Mouse (Mus musculus) CH12.LX (cell line): ENCODE results near the gene Rtn4rl1. TPM values are rescaled to one million over a fixed set of nuclear protein-coding genes. Genes with fewer than 3 reads are reported as not detected.

Experiments used
- DNase-seq: peaks from one replicate; pipeline ENCODE4 v3.0.0-alpha.2; 2013; ENCODE audit errors: extremely low read depth
- H3K27ac ChIP-seq: 2 replicates; pipeline ENCODE4 v1.5.1; 2012; ENCODE audit warnings: low read depth, mild to moderate bottlenecking, control low read depth, moderate library complexity; ENCODE audit not compliant: insufficient read depth
- H3K27me3 ChIP-seq: replicated peaks from 2 replicates; pipeline ENCODE3; 2012; ENCODE audit warnings: inconsistent platforms
- H3K36me3 ChIP-seq, 2 experiments: replicated peaks in 1 of 2; 2 replicates each; pipeline versions ENCODE3 to v1.6.1; 2012; ENCODE audit warnings: inconsistent platforms in 1 of 2, low read length in 1 of 2, mild to moderate bottlenecking in 1 of 2, mixed read lengths in 1 of 2, moderate library complexity in 1 of 2; ENCODE audit not compliant: control insufficient read depth in 1 of 2, insufficient read depth in 1 of 2
- H3K4me1 ChIP-seq, 2 experiments: 2 replicates each; pipeline ENCODE4 v1.6.1; 2012; ENCODE audit warnings: inconsistent platforms in 1 of 2, moderate library complexity in 1 of 2; ENCODE audit not compliant: insufficient read depth in 2 of 2, control insufficient read depth in 1 of 2
- H3K4me2 ChIP-seq: 2 replicates; pipeline ENCODE4 v1.6.1; 2012; ENCODE audit warnings: low read depth, mild to moderate bottlenecking, control low read depth; ENCODE audit not compliant: poor library complexity, insufficient read depth, severe bottlenecking
- H3K4me3 ChIP-seq, 3 experiments: fragments of 150-350 bp in 1 of 3; sonication (generic) in 1 of 3; replicated peaks in 1 of 3; 2 replicates each; pipeline versions ENCODE3 to v1.5.1; 2011 to 2012; ENCODE audit warnings: low read depth in 2 of 3, low read length in 2 of 3, mild to moderate bottlenecking in 2 of 3, moderate library complexity in 2 of 3, control low read depth in 1 of 3, improper control_type of control experiment in 1 of 3, inconsistent platforms in 1 of 3, mixed read lengths in 1 of 3; ENCODE audit not compliant: poor library complexity in 1 of 3
- H3K79me2 ChIP-seq: replicated peaks from 2 replicates; pipeline ENCODE4 v1.6.1; 2012; ENCODE audit warnings: mild to moderate bottlenecking, moderate library complexity; ENCODE audit not compliant: control insufficient read depth, poor library complexity, insufficient read depth, severe bottlenecking; ENCODE audit errors: extremely low read depth
- H3K9ac ChIP-seq: 2 replicates; pipeline ENCODE4 v1.6.1; 2012; ENCODE audit warnings: low read depth, mild to moderate bottlenecking, control low read depth, moderate library complexity; ENCODE audit not compliant: insufficient read depth
- H3K9me3 ChIP-seq: replicated peaks from 2 replicates; pipeline ENCODE3; 2012; ENCODE audit warnings: low read length, inconsistent platforms, mixed read lengths
- CHD2 ChIP-seq: IDR thresholded peaks from 2 replicates; pipeline ENCODE4 v1.6.1; 2011; ENCODE audit warnings: low read length, improper control_type of control experiment
- CTCF ChIP-seq, 2 experiments: IDR thresholded peaks in 1 of 2; conservative IDR thresholded peaks in 1 of 2; 2 replicates each; pipeline ENCODE4 v1.5.1; 2011 to 2012; ENCODE audit warnings: low read depth in 2 of 2, low read length in 2 of 2, improper control_type of control experiment in 1 of 2, inconsistent platforms in 1 of 2, mild to moderate bottlenecking in 1 of 2, moderate library complexity in 1 of 2
- ELF1 ChIP-seq: IDR thresholded peaks from 2 replicates; pipeline ENCODE4 v1.6.1; 2014; ENCODE audit warnings: low read depth, mild to moderate bottlenecking, inconsistent platforms, low read length, improper control_type of control experiment
- GABPA ChIP-seq: IDR thresholded peaks from 2 replicates; pipeline ENCODE4 v1.6.1; 2012; ENCODE audit warnings: low read depth, low read length, improper control_type of control experiment, inconsistent platforms; ENCODE audit not compliant: insufficient replicate concordance
- IRF4 ChIP-seq: IDR thresholded peaks from 2 replicates; pipeline ENCODE4 v1.6.1; 2014; ENCODE audit warnings: low read depth, mild to moderate bottlenecking, inconsistent platforms, low read length, improper control_type of control experiment
- MEF2A ChIP-seq: IDR thresholded peaks from 2 replicates; pipeline ENCODE4 v1.6.1; 2014; ENCODE audit warnings: low read depth, mild to moderate bottlenecking, inconsistent platforms, low read length, improper control_type of control experiment, borderline replicate concordance
- MXI1 ChIP-seq: IDR thresholded peaks from 2 replicates; pipeline ENCODE4 v1.6.1; 2011; ENCODE audit warnings: mild to moderate bottlenecking, low read depth, low read length, improper control_type of control experiment
- PAX5 ChIP-seq: IDR thresholded peaks from 2 replicates; pipeline ENCODE4 v1.6.1; 2012; ENCODE audit warnings: low read length, inconsistent platforms, mixed read lengths
- POLR2AphosphoS2 ChIP-seq: IDR thresholded peaks from 2 replicates; pipeline ENCODE4 v1.6.1; 2011; ENCODE audit warnings: low read depth, low read length, improper control_type of control experiment
- RAD21 ChIP-seq: IDR thresholded peaks from 2 replicates; pipeline ENCODE4 v1.6.1; 2011; ENCODE audit warnings: low read depth, mild to moderate bottlenecking, low read length, improper control_type of control experiment, moderate library complexity
- RCOR1 ChIP-seq: conservative IDR thresholded peaks from 2 replicates; pipeline ENCODE4 v1.6.1; 2012; ENCODE audit warnings: low read depth, mild to moderate bottlenecking, inconsistent platforms, low read length, improper control_type of control experiment
- SMC3 ChIP-seq: IDR thresholded peaks from 2 replicates; pipeline ENCODE4 v1.6.1; 2011; ENCODE audit warnings: low read depth, low read length, improper control_type of control experiment
- UBTF ChIP-seq: IDR thresholded peaks from 2 replicates; pipeline ENCODE4 v1.6.1; 2012; ENCODE audit warnings: low read depth, mild to moderate bottlenecking, inconsistent platforms, low read length, improper control_type of control experiment, moderate library complexity
- USF2 ChIP-seq: conservative IDR thresholded peaks from 2 replicates; pipeline ENCODE4 v1.6.1; 2011; ENCODE audit warnings: low read depth, low read length, improper control_type of control experiment
- ZC3H11A ChIP-seq: IDR thresholded peaks from 2 replicates; pipeline ENCODE4 v1.6.1; 2012; ENCODE audit warnings: low read depth, mild to moderate bottlenecking, inconsistent platforms, low read length, improper control_type of control experiment
- dilution Hi-C: fragments of 300-500 bp; cut with MboI; formaldehyde crosslinking; loops from 2 replicates; pipeline ENCODE4 v1.14.3; 2020; ENCODE audit warnings: low sequenced_read_pairs; ENCODE audit not compliant: extremely low pct_unique_long_range_greater_than_20kb, extremely low pct_ligation_motif_present
- in situ Hi-C: fragments of 300-500 bp; cut with MboI; formaldehyde crosslinking; loops from 3 replicates; pipeline ENCODE4 v1.14.3; 2019; ENCODE audit warnings: low sequenced_read_pairs, low pct_ligation_motif_present, low pct_unique_long_range_greater_than_20kb, mixed read lengths
- polyA plus RNA-seq: library from polyadenylated mRNA; unstranded; fragments of >175 nt; gene quantifications from 2 replicates; pipeline ENCODE4 v1.2.1, GENCODE M21; 2012; ENCODE audit warnings: low read depth; ENCODE audit not compliant: insufficient read length
- total RNA-seq, 2 experiments: library from RNA; depleted of rRNA; stranded (reverse); fragments of 300-350 nt in 1 of 2; fragments of >200 nt in 1 of 2; gene quantifications; 2 replicates each; pipeline ENCODE4 v1.2.3; 2012 to 2014

Rtn4rl1 gene
- total and polyA plus RNA-seq, 3 experiments: 0.04 to 0.09 TPM; not detected in 1

GRCm38 (mm10) chr11:75158432-75158831, 35.2 kb upstream of the Rtn4rl1 start:
- no peaks in the 10 kb centered on the region for H3K9me3 ChIP-seq
- H3K4me3 ChIP-seq: no peak overlapping the region
- H3K4me1 ChIP-seq: peaks cover 10 to 51% of the 10 kb centered on the region in 2 experiments
- peaks cover 27 to 78% of the 10 kb centered on the region in 2 experiments for H3K36me3 ChIP-seq
- in situ Hi-C loops: loop anchor here (5.0 to 25.0 kb wide), 2 partner anchors 171 to 521 kb away; partner anchors contain the start of gene Cluh
- no peaks in the 10 kb centered on the region for H3K27me3 ChIP-seq
- H3K79me2 ChIP-seq: no peaks in the 10 kb centered on the region
- H3K9ac ChIP-seq: no peak overlapping the region
- no peak overlapping the region for H3K27ac ChIP-seq
- TF ChIP-seq POLR2AphosphoS2: no peak
- no peak for TF ChIP-seq UBTF
- TF ChIP-seq ELF1: no peak
- TF ChIP-seq MEF2A: no peak
- TF ChIP-seq PAX5: no peak
- TF ChIP-seq MXI1: no peak
- no peak for TF ChIP-seq GABPA
- TF ChIP-seq USF2: no peak
- TF ChIP-seq CHD2: no peak
- TF ChIP-seq, all 38 proteins: peak for 0
- no peak for DNase-seq
- H3K4me2 ChIP-seq: no peak overlapping the region
- dilution Hi-C loops: no loop called here

DNA sequence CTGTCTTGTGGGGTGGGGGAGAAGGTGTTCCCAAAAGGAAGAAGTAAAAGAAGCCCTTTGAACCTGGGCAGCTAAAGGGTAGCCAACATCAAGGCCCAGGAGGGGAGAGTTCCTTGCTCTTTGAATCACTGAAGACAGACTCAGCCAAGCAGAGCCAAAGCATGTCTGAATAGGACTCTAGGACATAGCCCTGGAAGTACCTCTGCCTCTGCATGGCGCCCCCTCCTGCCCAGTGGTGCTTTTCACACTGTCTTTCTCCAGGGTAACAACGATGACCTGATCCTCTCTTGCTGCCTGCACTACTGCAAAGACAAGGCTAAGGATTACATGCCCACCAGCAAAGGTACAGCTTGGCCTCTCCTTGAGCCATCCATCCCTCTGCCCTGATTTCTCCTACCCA, 34.0 kb upstream of the Rtn4rl1 start:
- in situ Hi-C loops: loop anchor here (5.0 to 25.0 kb wide), 2 partner anchors 172 to 522 kb away; partner anchors contain the start of gene Cluh
- dilution Hi-C loops: no loop called here
- Histone ChIP-seq H3K27ac (no peak overlapping the region), H3K9ac (no peak overlapping the region), H3K79me2 (no peaks in the 10 kb centered on the region), H3K4me3 (no peak overlapping the region), H3K4me1 (peaks cover 3 to 51% of the 10 kb centered on the region in 2 experiments; a peak in 3 of 4 replicates), H3K27me3 (no peaks in the 10 kb centered on the region), H3K4me2 (no peak overlapping the region), H3K36me3 (peaks cover 30 to 86% of the 10 kb centered on the region in 2 experiments), H3K9me3 (no peaks in the 10 kb centered on the region)
- TF ChIP-seq RAD21 (peak; percentile 57), RCOR1 (no peak), ZC3H11A (0 out of 2 replicates have a peak, but pooled peaks have one; percentile 13), SMC3 (peak; percentile 88), IRF4 (no peak), CTCF (conservative IDR thresholded peaks at IDR 0.05 in 1 of 2, IDR thresholded peaks at IDR 0.05 in 1 of 2; ENCODE audit: low read depth in 2 of 2, low read length in 2 of 2) (peak; percentile 36 to 86; a peak in 3 of 4 replicates)
- peak; percentile 65 for DNase-seq
